Mouse (Mus musculus) forebrain, embryonic 13.5 days (tissue): Measurements from ENCODE around the gene Dab2ip. TPM values are rescaled to one million over a fixed set of nuclear protein-coding genes. Genes with fewer than 3 reads are reported as not detected.

Source experiments
- ATAC-seq: fragments of 200-750 bp; cut with Nextera tagmentation; 2 replicates; pipeline ENCODE4 v1.8.0; 2017
- H3K27ac ChIP-seq: fragments of 300-500 bp; sonication (generic); 2 replicates; pipeline ENCODE4 v1.5.1; 2015; ENCODE audit warnings: inconsistent platforms, mild to moderate bottlenecking, moderate library complexity
- H3K27me3 ChIP-seq: fragments of 300-500 bp; sonication (generic); 2 replicates; pipeline ENCODE4 v1.6.1; 2015; ENCODE audit warnings: mild to moderate bottlenecking, inconsistent platforms
- H3K36me3 ChIP-seq: fragments of 300-500 bp; sonication (generic); 2 replicates; pipeline ENCODE4 v1.6.1; 2015; ENCODE audit warnings: mild to moderate bottlenecking, inconsistent platforms; ENCODE audit not compliant: poor library complexity, severe bottlenecking
- H3K4me1 ChIP-seq: fragments of 300-500 bp; sonication (generic); 2 replicates; pipeline ENCODE4 v1.6.1; 2015; ENCODE audit warnings: inconsistent platforms
- H3K4me2 ChIP-seq: fragments of 300-500 bp; sonication (generic); 2 replicates; pipeline ENCODE4 v1.6.1; 2015; ENCODE audit warnings: inconsistent platforms, mild to moderate bottlenecking, moderate library complexity
- H3K4me3 ChIP-seq: fragments of 300-500 bp; sonication (generic); 2 replicates; pipeline ENCODE4 v1.5.1; 2015; ENCODE audit warnings: mild to moderate bottlenecking, inconsistent platforms
- H3K9ac ChIP-seq: fragments of 300-500 bp; sonication (generic); 2 replicates; pipeline ENCODE4 v1.6.1; 2015; ENCODE audit warnings: mild to moderate bottlenecking, inconsistent platforms
- H3K9me3 ChIP-seq: fragments of 300-500 bp; sonication (generic); replicated peaks from 2 replicates; pipeline ENCODE4 v1.6.1; 2016; ENCODE audit warnings: inconsistent platforms
- WGBS: fragments of 180-500 bp; shearing (Covaris S2); methylation state at CpG from one replicate; pipeline ENCODE4 v1.1.7; 2015; 5-methylcytosine and 5-hydroxymethylcytosine counted together
- polyA plus RNA-seq: library from polyadenylated mRNA; unstranded; fragments of >200 nt; fragmentation: Nextera tagmentation; extraction: Ambion mirVana; gene quantifications from 2 replicates; pipeline ENCODE4 v1.2.1, GENCODE M21; 2015

The Dab2ip gene
- polyA plus RNA-seq, 1 experiment from 2014 or later = 27.4 TPM

DNA sequence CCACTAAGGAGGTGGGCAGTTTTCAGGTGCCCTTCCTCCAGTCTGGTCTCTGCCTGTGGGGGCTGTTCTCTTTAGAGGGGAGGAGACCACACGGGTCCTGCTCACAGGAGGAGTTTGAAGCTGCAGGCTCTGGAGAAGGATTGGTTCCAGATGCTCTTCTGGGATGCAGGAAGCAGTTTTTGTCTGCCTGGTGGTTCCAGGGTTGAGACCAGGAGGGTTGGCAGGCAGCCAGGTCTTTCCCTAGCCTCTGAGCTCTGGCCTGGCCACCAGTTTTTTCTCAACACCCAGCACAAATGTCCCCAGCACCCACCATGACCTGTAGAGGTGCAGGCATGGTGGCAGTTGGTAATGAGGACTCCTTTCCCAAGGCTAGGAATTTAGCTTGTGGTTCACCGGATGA lies 61.5 kb downstream of the Dab2ip start:
- WGBS = 52% methylated on average over 2 of the region's 2 CpGs
- peaks cover 55% of the 10 kb centered on the region for H3K4me1 ChIP-seq
- H3K9ac ChIP-seq = no peak overlapping the region; the same call in 1 of the 2 replicates
- H3K4me3 ChIP-seq = no peak overlapping the region
- peak overlapping the region; percentile 47; the same call in 1 of the 2 replicates for H3K4me2 ChIP-seq
- no peaks in the 10 kb centered on the region; the same call in 1 of the 2 replicates for H3K27me3 ChIP-seq
- H3K9me3 ChIP-seq = no peaks in the 10 kb centered on the region
- H3K27ac ChIP-seq = no peak overlapping the region
- H3K36me3 ChIP-seq = no peaks in the 10 kb centered on the region
- no peak for ATAC-seq

DNA sequence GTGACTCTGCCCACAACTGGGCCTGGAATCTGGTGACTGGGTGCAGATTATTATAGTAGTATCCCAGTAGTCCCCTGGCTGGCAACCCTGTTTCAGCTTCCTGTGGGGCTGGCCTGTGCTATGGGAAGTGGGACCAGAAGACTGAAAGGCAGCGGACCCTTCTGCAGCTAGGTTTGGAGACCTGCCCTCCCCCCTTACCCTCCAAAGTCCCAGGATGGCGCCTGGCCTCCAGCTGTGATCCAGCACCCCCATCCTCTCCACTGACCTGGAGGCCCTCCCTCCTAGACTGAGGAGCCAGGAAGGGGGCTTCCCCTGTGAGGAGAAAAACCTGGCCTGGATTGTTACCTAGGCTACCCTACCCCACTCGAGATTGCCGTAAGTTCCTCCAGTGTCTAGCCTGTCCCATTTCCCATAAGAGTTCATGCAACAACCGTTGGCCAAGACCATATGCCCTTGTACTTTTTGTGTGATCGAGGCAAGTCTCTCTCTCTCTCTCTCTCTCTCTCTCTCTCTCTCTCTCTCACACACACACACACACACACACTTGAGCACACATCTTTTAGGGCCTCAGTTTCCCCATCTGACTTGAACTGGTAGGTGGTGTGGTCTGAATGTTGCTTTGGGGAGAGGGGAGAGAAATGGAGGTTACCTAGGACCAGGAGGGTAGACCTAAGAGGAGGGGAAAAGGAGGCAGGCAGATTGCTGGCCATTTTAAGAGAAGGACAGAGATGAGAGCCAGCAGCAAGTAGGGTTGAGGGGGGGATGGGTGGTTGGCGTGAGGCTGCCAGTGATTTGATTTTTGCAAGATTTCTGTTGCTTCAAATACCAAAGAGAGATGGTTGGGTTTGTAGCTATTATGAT lies 62.5 kb downstream of the Dab2ip start:
- WGBS = 18% methylated on average over 7 of the region's 7 CpGs
- Histone ChIP-seq H3K9ac (no peak overlapping the region; the same call in 1 of the 2 replicates), H3K36me3 (no peaks in the 10 kb centered on the region), H3K4me2 (peak overlapping the region; percentile 47), H3K27me3 (no peaks in the 10 kb centered on the region; the same call in 1 of the 2 replicates), H3K4me1 (peaks cover 66% of the 10 kb centered on the region), H3K4me3 (no peak overlapping the region), H3K27ac (no peak overlapping the region), H3K9me3 (no peaks in the 10 kb centered on the region)
- ATAC-seq = peak; percentile 64; the same call in 1 of the 2 replicates

DNA sequence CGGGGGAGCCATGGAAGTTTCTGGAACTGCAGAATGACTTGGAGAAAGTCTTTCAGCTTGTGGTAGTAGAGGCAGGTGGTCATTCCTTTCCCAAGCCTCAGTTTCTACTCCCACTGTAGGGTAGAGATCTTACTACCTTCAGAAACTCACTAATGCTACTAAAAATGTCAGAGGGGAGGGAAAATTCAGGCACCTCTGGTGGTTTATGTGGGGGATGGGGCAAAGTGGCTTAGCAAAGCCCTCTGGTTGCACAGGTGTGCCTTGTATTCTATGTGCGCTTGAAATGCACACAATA lies 63.1 kb downstream of the Dab2ip start:
- peak overlapping the region; percentile 92; the same call in 1 of the 2 replicates for H3K4me2 ChIP-seq
- no peaks in the 10 kb centered on the region for H3K36me3 ChIP-seq
- H3K27ac ChIP-seq = no peak overlapping the region
- no peak overlapping the region for H3K4me3 ChIP-seq
- peaks cover 69% of the 10 kb centered on the region for H3K4me1 ChIP-seq
- 80% methylated on average over 2 of the region's 2 CpGs for WGBS
- no peaks in the 10 kb centered on the region; the same call in 1 of the 2 replicates for H3K27me3 ChIP-seq
- no peak overlapping the region for H3K9ac ChIP-seq
- H3K9me3 ChIP-seq = no peaks in the 10 kb centered on the region
- ATAC-seq = no peak

DNA sequence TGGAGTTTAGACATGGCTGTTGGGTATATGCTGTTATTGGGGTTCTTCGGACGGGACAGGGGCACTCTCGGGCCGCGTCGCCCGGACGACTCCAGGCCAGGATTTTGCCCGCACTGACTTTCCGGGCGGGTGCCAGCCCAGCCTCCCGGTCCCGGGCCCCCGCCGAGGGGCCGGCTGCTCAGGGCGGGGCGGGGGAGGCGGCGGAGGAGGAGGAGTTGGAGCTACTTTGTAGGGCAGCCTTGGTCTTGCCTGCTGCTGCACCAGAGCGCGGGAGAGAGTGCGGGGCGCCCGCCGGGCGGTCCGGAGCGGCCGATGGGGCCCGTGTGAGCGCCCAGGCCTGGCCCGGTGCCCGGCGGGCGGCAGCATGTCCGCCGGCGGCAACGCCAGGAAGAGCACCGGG lies 63.7 kb downstream of the Dab2ip start:
- Histone ChIP-seq H3K27me3 (no peaks in the 10 kb centered on the region; the same call in 1 of the 2 replicates), H3K9me3 (no peaks in the 10 kb centered on the region), H3K4me2 (peak overlapping the region; percentile 92), H3K9ac (peak overlapping the region; percentile 85), H3K4me3 (peak overlapping the region; percentile 63), H3K4me1 (peaks cover 74% of the 10 kb centered on the region), H3K27ac (peak overlapping the region; percentile 31; the same call in 1 of the 2 replicates), H3K36me3 (no peaks in the 10 kb centered on the region)
- peak; percentile 83 for ATAC-seq
- 2% methylated on average over 19 of the region's 41 CpGs for WGBS

DNA sequence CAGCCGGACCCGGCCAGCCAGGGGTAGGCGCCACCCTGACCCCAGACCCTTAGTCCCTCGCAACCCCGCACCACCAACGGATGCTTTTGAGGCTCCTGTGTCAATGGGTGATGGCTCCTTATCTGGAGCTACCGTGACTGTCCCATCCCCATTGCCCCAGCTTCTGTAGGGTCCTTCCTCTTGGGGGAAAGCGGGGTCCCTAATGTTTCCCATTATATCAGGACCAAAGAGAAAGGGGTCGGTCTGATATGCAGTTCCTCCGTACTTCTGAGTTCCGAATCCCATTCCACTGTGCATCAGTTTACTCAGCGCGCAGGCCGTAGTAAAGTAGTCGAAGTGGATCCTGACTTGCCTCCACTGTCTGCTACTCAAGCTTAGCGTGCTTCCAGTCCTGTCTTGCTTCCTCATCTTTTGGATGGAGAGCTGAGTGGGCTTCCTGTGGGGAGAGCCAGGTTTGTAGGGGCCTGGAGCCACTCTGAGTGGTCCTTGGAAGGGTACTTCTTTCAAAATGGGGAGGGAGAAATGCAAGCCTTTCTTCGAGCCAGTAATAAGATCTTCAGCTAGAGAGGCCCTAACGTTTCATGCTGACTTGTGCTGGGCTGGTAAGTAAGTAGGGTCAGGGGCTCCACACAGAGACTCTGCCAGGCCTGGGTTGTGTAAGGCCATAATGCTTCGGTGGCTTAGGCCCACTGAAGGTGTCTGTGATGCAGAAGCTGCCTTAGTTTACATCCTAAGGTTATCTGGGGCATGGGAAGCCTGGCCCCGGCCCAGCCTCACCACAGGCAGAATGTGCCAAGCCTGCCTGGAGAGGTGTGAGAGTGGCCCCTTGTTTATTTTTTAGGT lies 64.4 kb downstream of the Dab2ip start:
- Histone ChIP-seq H3K4me3 (peak overlapping the region; percentile 63), H3K9ac (peak overlapping the region; percentile 85), H3K4me1 (peaks cover 81% of the 10 kb centered on the region), H3K27ac (peak overlapping the region; percentile 31; the same call in 1 of the 2 replicates), H3K27me3 (no peaks in the 10 kb centered on the region; the same call in 1 of the 2 replicates), H3K4me2 (peak overlapping the region; percentile 92), H3K36me3 (no peaks in the 10 kb centered on the region), H3K9me3 (no peaks in the 10 kb centered on the region)
- no peak; the same call in 1 of the 2 replicates for ATAC-seq
- 4% methylated on average over 20 of the region's 20 CpGs for WGBS

DNA sequence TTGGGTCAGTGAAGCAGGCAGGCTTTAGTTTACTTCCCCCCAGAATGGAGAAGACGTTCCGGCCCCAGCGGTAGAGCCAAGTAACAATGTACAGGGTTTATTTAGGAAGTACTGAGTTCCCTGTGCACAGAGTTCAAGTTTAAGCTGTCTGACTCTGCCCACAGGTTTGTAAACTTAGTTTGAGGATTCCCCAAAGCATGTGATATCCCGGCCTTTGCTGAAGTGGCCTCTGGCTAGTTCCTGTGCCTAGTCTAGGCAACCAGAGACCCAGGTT lies 65.0 kb downstream of the Dab2ip start:
- peak overlapping the region; percentile 85 for H3K9ac ChIP-seq
- no peaks in the 10 kb centered on the region for H3K9me3 ChIP-seq
- peak overlapping the region; percentile 63 for H3K4me3 ChIP-seq
- H3K27ac ChIP-seq = no peak overlapping the region
- H3K27me3 ChIP-seq = no peaks in the 10 kb centered on the region
- peak overlapping the region; percentile 92 for H3K4me2 ChIP-seq
- ATAC-seq = no peak
- H3K4me1 ChIP-seq = peaks cover 86% of the 10 kb centered on the region
- WGBS = 36% methylated on average over 4 of the region's 4 CpGs
- H3K36me3 ChIP-seq = no peaks in the 10 kb centered on the region

DNA sequence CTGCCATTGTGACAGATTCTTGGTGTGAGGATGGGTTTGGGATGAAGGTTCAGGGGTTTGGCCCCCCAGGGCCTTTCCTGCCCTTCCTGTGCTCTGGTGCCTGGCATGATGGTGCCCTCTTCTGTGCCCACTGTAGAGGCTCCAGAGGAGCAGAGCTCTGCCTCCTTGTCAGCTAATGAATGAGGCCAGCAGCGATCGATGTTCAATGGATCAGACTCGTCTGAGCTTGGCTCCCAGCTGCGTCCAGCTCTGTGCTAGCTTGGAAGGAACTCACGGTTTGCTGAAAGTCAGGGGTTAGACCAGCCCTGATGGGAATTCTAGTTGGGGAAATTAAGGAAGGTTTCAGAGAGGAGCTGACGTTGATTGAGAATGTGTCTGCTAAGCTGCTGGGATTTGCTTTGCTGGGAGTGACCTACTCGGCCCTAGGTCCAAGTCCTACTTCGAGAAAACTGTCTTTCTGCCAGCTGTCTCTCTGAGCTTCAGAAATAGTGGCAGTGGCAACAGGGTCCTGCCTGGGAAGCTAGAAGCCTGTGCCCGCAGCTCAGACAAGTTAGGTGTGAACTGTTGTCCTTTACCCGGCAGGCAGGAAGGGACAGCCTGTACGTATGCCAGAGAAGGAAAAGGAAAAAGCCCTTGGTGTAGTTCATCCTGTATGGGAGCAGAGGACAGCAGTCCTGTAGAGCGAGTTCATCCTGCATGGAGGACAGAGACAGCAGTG lies 65.5 kb downstream of the Dab2ip start:
- Histone ChIP-seq H3K9me3 (no peaks in the 10 kb centered on the region), H3K36me3 (no peaks in the 10 kb centered on the region), H3K9ac (peak overlapping the region; percentile 85), H3K4me1 (peaks cover 92% of the 10 kb centered on the region), H3K27ac (0 out of 2 replicates have a peak overlapping the region, but pooled peaks have one; percentile 11), H3K27me3 (no peaks in the 10 kb centered on the region), H3K4me3 (peak overlapping the region; percentile 63), H3K4me2 (peak overlapping the region; percentile 92)
- 40% methylated on average over 12 of the region's 12 CpGs for WGBS
- ATAC-seq = no peak

DNA sequence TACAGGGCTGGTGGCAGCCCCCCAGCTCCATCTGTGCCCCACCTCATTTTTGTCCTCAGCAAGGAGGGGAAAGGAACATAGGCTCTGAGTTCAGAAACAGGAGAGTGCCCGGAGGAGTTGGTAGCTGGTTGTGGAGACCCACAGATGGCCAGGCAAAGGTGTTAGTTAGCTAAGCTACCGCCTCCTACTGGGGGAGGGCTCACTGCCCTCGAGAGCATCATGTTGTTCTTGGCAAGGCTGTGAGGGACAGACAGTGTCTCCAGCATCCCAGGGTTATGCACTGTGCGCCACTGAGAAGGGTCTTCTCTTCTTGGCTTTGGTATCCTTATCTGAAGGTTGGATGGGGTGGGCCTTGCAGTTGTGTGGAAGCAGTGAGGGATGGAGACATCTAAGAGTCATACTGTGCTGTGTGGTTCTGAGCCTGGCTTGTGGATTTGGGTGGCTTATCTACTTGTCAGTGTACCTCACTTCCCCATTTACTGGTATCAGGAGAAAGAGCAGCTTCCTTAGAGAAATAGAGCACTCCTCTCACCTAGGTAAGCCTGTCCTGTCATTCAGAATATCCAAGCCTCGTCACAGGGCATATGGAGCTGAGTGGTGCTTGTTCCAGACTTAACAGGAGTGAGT lies 66.4 kb downstream of the Dab2ip start:
- Histone ChIP-seq H3K27ac (no peak overlapping the region), H3K36me3 (no peaks in the 10 kb centered on the region), H3K4me3 (no peak overlapping the region), H3K4me2 (peak overlapping the region; percentile 92), H3K27me3 (no peaks in the 10 kb centered on the region), H3K4me1 (peaks cover 88% of the 10 kb centered on the region), H3K9ac (no peak overlapping the region), H3K9me3 (no peaks in the 10 kb centered on the region)
- 63% methylated on average over 5 of the region's 5 CpGs for WGBS
- no peak for ATAC-seq

DNA sequence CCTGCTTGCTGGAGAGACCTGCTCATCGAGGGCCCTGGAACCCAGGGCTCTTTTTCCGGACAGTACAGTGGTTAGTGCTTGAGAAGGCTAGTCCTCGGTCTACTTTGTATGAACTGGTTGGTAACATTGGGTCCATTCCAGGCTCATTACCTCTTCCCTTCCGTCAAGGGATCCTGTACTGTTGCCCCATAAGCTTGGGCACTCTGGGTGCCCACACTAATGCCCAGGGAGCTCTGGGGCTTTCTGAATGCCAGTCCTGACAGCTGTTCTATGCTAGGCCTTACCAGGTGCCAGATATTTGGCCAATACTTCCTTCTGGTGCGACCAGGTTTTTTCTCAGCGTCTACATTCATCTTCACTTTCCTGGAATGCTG lies 66.9 kb downstream of the Dab2ip start:
- Histone ChIP-seq H3K9ac (no peak overlapping the region), H3K4me2 (no peak overlapping the region), H3K27ac (no peak overlapping the region), H3K36me3 (no peaks in the 10 kb centered on the region), H3K9me3 (no peaks in the 10 kb centered on the region), H3K4me1 (peaks cover 83% of the 10 kb centered on the region), H3K4me3 (no peak overlapping the region), H3K27me3 (no peaks in the 10 kb centered on the region)
- 95% methylated on average over 6 of the region's 6 CpGs for WGBS
- ATAC-seq = no peak

DNA sequence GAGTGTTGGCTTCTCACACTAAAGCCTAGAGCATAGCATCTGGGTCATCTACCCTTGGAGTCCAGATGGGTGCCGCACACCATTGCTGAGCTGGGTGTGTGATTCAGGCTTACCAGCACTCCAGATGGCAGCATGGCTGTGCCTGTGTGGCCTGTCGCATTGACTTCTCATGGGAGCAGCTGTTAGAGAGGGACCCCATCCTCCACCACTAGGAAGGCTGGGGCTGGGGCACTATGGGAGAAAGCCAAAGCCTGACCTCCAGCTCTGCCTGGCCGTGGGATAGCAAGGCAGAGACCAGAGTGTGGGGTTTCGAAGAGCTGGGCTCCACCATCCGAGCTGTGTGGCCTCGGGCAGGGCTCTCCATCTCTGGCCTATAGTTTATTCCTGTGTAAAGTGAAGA lies 67.5 kb downstream of the Dab2ip start:
- Histone ChIP-seq H3K27me3 (no peaks in the 10 kb centered on the region), H3K4me2 (no peak overlapping the region), H3K36me3 (no peaks in the 10 kb centered on the region), H3K27ac (no peak overlapping the region), H3K9me3 (no peaks in the 10 kb centered on the region), H3K9ac (no peak overlapping the region), H3K4me1 (peaks cover 78% of the 10 kb centered on the region), H3K4me3 (no peak overlapping the region)
- no peak for ATAC-seq
- WGBS = 82% methylated on average over 6 of the region's 6 CpGs

DNA sequence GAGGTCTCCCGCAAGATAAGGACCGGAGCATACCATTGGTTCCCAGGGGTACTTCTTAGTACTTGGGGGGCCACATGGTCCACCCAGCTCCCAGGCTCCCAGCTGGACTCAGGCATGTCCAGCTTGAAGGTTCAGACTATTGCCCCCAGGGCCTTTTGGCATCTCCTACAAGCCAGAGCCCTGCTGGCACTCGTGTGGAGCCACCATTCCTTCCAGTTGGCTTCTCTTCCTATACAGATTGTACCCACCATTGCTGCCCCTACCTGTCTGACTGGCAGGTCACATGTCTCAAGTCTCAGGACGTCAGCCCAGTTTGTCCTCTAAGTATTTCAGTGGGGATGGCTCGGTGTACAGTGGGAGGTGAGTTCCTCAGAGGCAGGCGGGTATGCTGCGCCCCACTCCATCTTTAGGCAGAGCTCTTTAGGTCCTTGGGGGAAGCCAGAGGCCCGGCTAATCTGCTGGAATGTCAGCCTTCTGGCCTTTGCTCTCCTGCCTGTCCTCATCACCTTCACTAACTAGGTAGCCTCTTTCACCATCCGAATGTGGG lies 68.2 kb downstream of the Dab2ip start:
- Histone ChIP-seq H3K36me3 (no peaks in the 10 kb centered on the region), H3K9ac (no peak overlapping the region), H3K4me1 (peaks cover 71% of the 10 kb centered on the region), H3K4me3 (no peak overlapping the region), H3K4me2 (no peak overlapping the region), H3K27me3 (no peaks in the 10 kb centered on the region), H3K27ac (0 out of 2 replicates have a peak overlapping the region, but pooled peaks have one; percentile 16), H3K9me3 (no peaks in the 10 kb centered on the region)
- no peak for ATAC-seq
- WGBS = 77% methylated on average over 9 of the region's 9 CpGs
